Mouse (Mus musculus) testis, postnatal 10 days (tissue): ENCODE data around the gene Gpd1.

ENCODE experiments used
- DNase-seq: peaks from one replicate; pipeline ENCODE4 v3.0.0; 2021; ENCODE audit warnings: low spot score

The Gpd1 gene

GRCm38 (mm10) chr15:99717386-99718334 lies at the start of gene Gpd1:
Gene Gpd1, plus strand, starts transcription at chr15:99717515.
- peak; percentile 77 for DNase-seq

GRCm38 (mm10) chr15:99667544-99667943 lies 49.8 kb upstream of the Gpd1 start:
- DNase-seq, result no peak

GRCm38 (mm10) chr15:99668881-99669280 lies 48.4 kb upstream of the Gpd1 start:
- DNase-seq, result peak; percentile 88

GRCm38 (mm10) chr15:99669392-99669791 lies 47.9 kb upstream of the Gpd1 start:
- no peak for DNase-seq

- peak; percentile 81 for DNase-seq
Measured at GRCm38 (mm10) chr15:99670154-99670821, 47.0 kb upstream of the Gpd1 start, which contains the start of gene Asic1. Gene Asic1, plus strand, starts transcription at chr15:99670368.

GRCm38 (mm10) chr15:99670964-99671670 lies 46.2 kb upstream of the Gpd1 start:
- no peak for DNase-seq

- no peak for DNase-seq
Measured at GRCm38 (mm10) chr15:99671783-99672182, 45.5 kb upstream of the Gpd1 start.

GRCm38 (mm10) chr15:99674866-99675265 lies 42.4 kb upstream of the Gpd1 start:
- no peak for DNase-seq

- DNase-seq, result no peak
Measured at GRCm38 (mm10) chr15:99677089-99677488, 40.2 kb upstream of the Gpd1 start.

GRCm38 (mm10) chr15:99678063-99678800 lies 39.1 kb upstream of the Gpd1 start:
- DNase-seq, result peak; percentile 68

- DNase-seq, result no peak
Measured at GRCm38 (mm10) chr15:99679008-99679407, 38.3 kb upstream of the Gpd1 start.

GRCm38 (mm10) chr15:99682880-99683279 lies 34.4 kb upstream of the Gpd1 start:
- DNase-seq, result no peak

- DNase-seq, result no peak
Measured at GRCm38 (mm10) chr15:99684156-99684555, 33.2 kb upstream of the Gpd1 start.

- DNase-seq, result peak; percentile 67
Measured at GRCm38 (mm10) chr15:99688712-99689111, 28.6 kb upstream of the Gpd1 start.

- DNase-seq, result no peak
Measured at GRCm38 (mm10) chr15:99690924-99691323, 26.4 kb upstream of the Gpd1 start.

- no peak for DNase-seq
Measured at GRCm38 (mm10) chr15:99691976-99692375, 25.3 kb upstream of the Gpd1 start.

- DNase-seq, result no peak
Measured at GRCm38 (mm10) chr15:99697309-99697708, 20.0 kb upstream of the Gpd1 start.

- no peak for DNase-seq
Measured at GRCm38 (mm10) chr15:99698533-99699085, 18.7 kb upstream of the Gpd1 start.

- no peak for DNase-seq
Measured at GRCm38 (mm10) chr15:99699715-99700114, 17.6 kb upstream of the Gpd1 start.

GRCm38 (mm10) chr15:99700219-99701106 lies 16.9 kb upstream of the Gpd1 start:
- DNase-seq, result no peak
